Mouse (Mus musculus): ENCODE measurements around the gene Lyz2. TPM values are rescaled to one million over a fixed set of nuclear protein-coding genes. Genes with fewer than 3 reads are reported as not detected.
"Not testable (repeated sequence)": the region's sequence is repeated elsewhere in the genome, so short reads cannot be mapped to it uniquely, and the experiment has no call there.

Gene Lyz2
- total RNA-seq, 1 experiment: 0.13 TPM

GRCm38 (mm10) chr10:117290046-117290870 is 8.1 kb upstream of the Lyz2 start:
- DNase-seq (ENCODE audit: low read depth, low spot score): no peak

GRCm38 (mm10) chr10:117289034-117289505 is 6.9 kb upstream of the Lyz2 start:
- DNase-seq (ENCODE audit: low read depth, low spot score); H3K9ac ChIP-seq (ENCODE audit: insufficient read depth, low read depth, low read length, poor library complexity, severe bottlenecking); H3K27ac ChIP-seq (ENCODE audit: insufficient read depth, low read depth, low read length, poor library complexity, severe bottlenecking); H3K4me1 ChIP-seq (ENCODE audit: control insufficient read depth in 2 of 2, insufficient read depth in 2 of 2, low read length in 2 of 2, poor library complexity in 1 of 2); in situ Hi-C loops (cut with MboI; ENCODE audit: low sequenced_read_pairs in 2 of 2, unreplicated experiment in 2 of 2); H3K4me3 ChIP-seq (ENCODE audit: insufficient read depth in 1 of 2, low read depth in 1 of 2, low read length in 2 of 2, poor library complexity in 1 of 2, severe bottlenecking in 1 of 2); H3K36me3 ChIP-seq (ENCODE audit: control insufficient read depth, insufficient read depth, low read length, poor library complexity, severe bottlenecking); H3K9me3 ChIP-seq (ENCODE audit: control insufficient read depth, insufficient read depth, low read depth, low read length): not testable (repeated sequence)

More at GRCm38 (mm10) chr10:117290046-117290870, 8.1 kb upstream of the Lyz2 start:
- Histone ChIP-seq H3K9ac (ENCODE audit: insufficient read depth, low read depth, low read length, poor library complexity, severe bottlenecking) (no peak overlapping the region), H3K9me3 (ENCODE audit: control insufficient read depth, insufficient read depth, low read depth, low read length) (no peaks in the 10 kb centered on the region), H3K27ac (ENCODE audit: insufficient read depth, low read depth, low read length, poor library complexity, severe bottlenecking) (no peak overlapping the region), H3K4me1 (ENCODE audit: control insufficient read depth in 2 of 2, insufficient read depth in 2 of 2, low read length in 2 of 2, poor library complexity in 1 of 2) (no peaks in the 10 kb centered on the region), H3K36me3 (ENCODE audit: control insufficient read depth, insufficient read depth, low read length, poor library complexity, severe bottlenecking) (no peaks in the 10 kb centered on the region), H3K4me3 (ENCODE audit: insufficient read depth in 1 of 2, low read depth in 1 of 2, low read length in 2 of 2, poor library complexity in 1 of 2, severe bottlenecking in 1 of 2) (no peak overlapping the region)
- in situ Hi-C loops (cut with MboI; ENCODE audit: low sequenced_read_pairs in 2 of 2, unreplicated experiment in 2 of 2): no loop called here
- TF ChIP-seq HCFC1 (IDR thresholded peaks at IDR 0.05; ENCODE audit: borderline replicate concordance, insufficient read depth, low read length) (no peak), ZNF384 (IDR thresholded peaks at IDR 0.05; ENCODE audit: low read depth, low read length) (no peak), MAFK (IDR thresholded peaks at IDR 0.05; ENCODE audit: insufficient read depth, low read depth, low read length) (no peak), ZC3H11A (IDR thresholded peaks at IDR 0.05; ENCODE audit: borderline replicate concordance, low read depth, low read length) (no peak), CHD2 (IDR thresholded peaks at IDR 0.05; ENCODE audit: low read depth, low read length) (no peak)

- in situ Hi-C loops (cut with MboI; ENCODE audit: low sequenced_read_pairs in 2 of 2, unreplicated experiment in 2 of 2): no loop called here
- no peak for DNase-seq (ENCODE audit: low read depth, low spot score)
- Histone ChIP-seq H3K27ac (ENCODE audit: insufficient read depth, low read depth, low read length, poor library complexity, severe bottlenecking) (no peak overlapping the region), H3K36me3 (ENCODE audit: control insufficient read depth, insufficient read depth, low read length, poor library complexity, severe bottlenecking) (no peaks in the 10 kb centered on the region), H3K9me3 (ENCODE audit: control insufficient read depth, insufficient read depth, low read depth, low read length) (no peaks in the 10 kb centered on the region), H3K4me3 (ENCODE audit: insufficient read depth in 1 of 2, low read depth in 1 of 2, low read length in 2 of 2, poor library complexity in 1 of 2, severe bottlenecking in 1 of 2) (no peak overlapping the region), H3K9ac (ENCODE audit: insufficient read depth, low read depth, low read length, poor library complexity, severe bottlenecking) (no peak overlapping the region), H3K4me1 (ENCODE audit: control insufficient read depth in 2 of 2, insufficient read depth in 2 of 2, low read length in 2 of 2, poor library complexity in 1 of 2) (no peaks in the 10 kb centered on the region)
- TF ChIP-seq ZNF384 (IDR thresholded peaks at IDR 0.05; ENCODE audit: low read depth, low read length) (no peak), MAFK (IDR thresholded peaks at IDR 0.05; ENCODE audit: insufficient read depth, low read depth, low read length) (no peak), HCFC1 (IDR thresholded peaks at IDR 0.05; ENCODE audit: borderline replicate concordance, insufficient read depth, low read length) (no peak), ZC3H11A (IDR thresholded peaks at IDR 0.05; ENCODE audit: borderline replicate concordance, low read depth, low read length) (no peak), CHD2 (IDR thresholded peaks at IDR 0.05; ENCODE audit: low read depth, low read length) (no peak)
These were observed 6.3 kb upstream of the Lyz2 start for GRCm38 (mm10) chr10:117288197-117289033.

- Histone ChIP-seq H3K27ac (ENCODE audit: insufficient read depth, low read depth, low read length, poor library complexity, severe bottlenecking) (no peak overlapping the region), H3K4me3 (ENCODE audit: insufficient read depth in 1 of 2, low read depth in 1 of 2, low read length in 2 of 2, poor library complexity in 1 of 2, severe bottlenecking in 1 of 2) (no peak overlapping the region), H3K36me3 (ENCODE audit: control insufficient read depth, insufficient read depth, low read length, poor library complexity, severe bottlenecking) (no peaks in the 10 kb centered on the region), H3K9ac (ENCODE audit: insufficient read depth, low read depth, low read length, poor library complexity, severe bottlenecking) (no peak overlapping the region), H3K9me3 (ENCODE audit: control insufficient read depth, insufficient read depth, low read depth, low read length) (no peaks in the 10 kb centered on the region), H3K4me1 (ENCODE audit: control insufficient read depth in 2 of 2, insufficient read depth in 2 of 2, low read length in 2 of 2, poor library complexity in 1 of 2) (no peaks in the 10 kb centered on the region)
- no peak for DNase-seq (ENCODE audit: low read depth, low spot score)
- no peak for TF ChIP-seq ZC3H11A (IDR thresholded peaks at IDR 0.05; ENCODE audit: borderline replicate concordance, low read depth, low read length)
- TF ChIP-seq ZNF384 (IDR thresholded peaks at IDR 0.05; ENCODE audit: low read depth, low read length): no peak
- TF ChIP-seq HCFC1 (IDR thresholded peaks at IDR 0.05; ENCODE audit: borderline replicate concordance, insufficient read depth, low read length): no peak
- in situ Hi-C loops (cut with MboI; ENCODE audit: low sequenced_read_pairs in 2 of 2, unreplicated experiment in 2 of 2): no loop called here
These were observed 5.2 kb upstream of the Lyz2 start for GRCm38 (mm10) chr10:117287226-117287850.
